Mouse (Mus musculus) lung, adult 2 months (tissue): ENCODE measurements around the gene Tfcp2.

Experiments used
- CTCF ChIP-seq: fragments of 200-500 bp; IDR thresholded peaks from 2 replicates; pipeline ENCODE4 v1.5.1; 2011; ENCODE audit warnings: mild to moderate bottlenecking, low read length, control low read depth; ENCODE audit not compliant: insufficient read depth
- POLR2A ChIP-seq: fragments of 200-500 bp; IDR thresholded peaks from 2 replicates; pipeline ENCODE4 v1.6.1; 2011; ENCODE audit warnings: low read depth, mild to moderate bottlenecking, control low read depth, low read length, borderline replicate concordance; ENCODE audit errors: extremely low read depth

GRCm38 (mm10) chr15:100494647-100495046 lies 57.2 kb downstream of the Tfcp2 start:
- TF ChIP-seq CTCF (no peak), POLR2A (no peak)
